Mouse (Mus musculus): Measurements from ENCODE around the gene Nhlrc3. TPM values are rescaled to one million over a fixed set of nuclear protein-coding genes. Genes with fewer than 3 reads are reported as not detected.

The Nhlrc3 gene
- polyA plus RNA-seq, 1 experiment = 0.03 TPM

- H3K27me3 ChIP-seq (ENCODE audit: control insufficient read depth) = no peaks in the 10 kb centered on the region
- H3K9me3 ChIP-seq (ENCODE audit: control insufficient read depth, low read length) = no peaks in the 10 kb centered on the region
- TF ChIP-seq TAL1 (IDR thresholded peaks at IDR 0.05; ENCODE audit: low read length) (no peak), GATA1 (IDR thresholded peaks at IDR 0.05; ENCODE audit: low read length) (no peak)
- H3K4me1 ChIP-seq (ENCODE audit: control insufficient read depth) = no peaks in the 10 kb centered on the region
- H3K4me3 ChIP-seq (replicated peaks) = no peak overlapping the region
- H3K36me3 ChIP-seq (ENCODE audit: control insufficient read depth) = no peaks in the 10 kb centered on the region
Observed at GRCm38 (mm10) chr3:53413465-53413864, 49.7 kb downstream of the Nhlrc3 start.

GRCm38 (mm10) chr3:53412259-53412658 is 50.9 kb downstream of the Nhlrc3 start:
- TF ChIP-seq GATA1 (IDR thresholded peaks at IDR 0.05; ENCODE audit: low read length) = no peak
- TF ChIP-seq TAL1 (IDR thresholded peaks at IDR 0.05; ENCODE audit: low read length) = no peak
- Histone ChIP-seq H3K9me3 (ENCODE audit: control insufficient read depth, low read length) (no peaks in the 10 kb centered on the region), H3K4me1 (ENCODE audit: control insufficient read depth) (no peaks in the 10 kb centered on the region), H3K36me3 (ENCODE audit: control insufficient read depth) (no peaks in the 10 kb centered on the region), H3K4me3 (replicated peaks) (no peak overlapping the region), H3K27me3 (ENCODE audit: control insufficient read depth) (no peaks in the 10 kb centered on the region)

GRCm38 (mm10) chr3:53410031-53410430 is 53.1 kb downstream of the Nhlrc3 start:
- no peaks in the 10 kb centered on the region for H3K36me3 ChIP-seq (ENCODE audit: control insufficient read depth)
- H3K4me1 ChIP-seq (ENCODE audit: control insufficient read depth) = no peaks in the 10 kb centered on the region
- no peak for TF ChIP-seq GATA1 (IDR thresholded peaks at IDR 0.05; ENCODE audit: low read length)

GRCm38 (mm10) chr3:53407145-53407544 is 56.0 kb downstream of the Nhlrc3 start:
- no peaks in the 10 kb centered on the region for H3K27me3 ChIP-seq (ENCODE audit: control insufficient read depth)
- H3K36me3 ChIP-seq (ENCODE audit: control insufficient read depth) = no peaks in the 10 kb centered on the region
- TF ChIP-seq TAL1 (IDR thresholded peaks at IDR 0.05; ENCODE audit: low read length) = no peak
- no peak for TF ChIP-seq GATA1 (IDR thresholded peaks at IDR 0.05; ENCODE audit: low read length)
- H3K4me3 ChIP-seq (replicated peaks) = no peak overlapping the region
- no peaks in the 10 kb centered on the region for H3K9me3 ChIP-seq (ENCODE audit: control insufficient read depth, low read length)
- H3K4me1 ChIP-seq (ENCODE audit: control insufficient read depth) = no peaks in the 10 kb centered on the region

More at GRCm38 (mm10) chr3:53410031-53410430, 53.1 kb downstream of the Nhlrc3 start:
- Histone ChIP-seq H3K4me3 (replicated peaks) (no peak overlapping the region), H3K9me3 (ENCODE audit: control insufficient read depth, low read length) (no peaks in the 10 kb centered on the region), H3K27me3 (ENCODE audit: control insufficient read depth) (no peaks in the 10 kb centered on the region)

Other genes starting within 250 kb of the Nhlrc3 start
- gene Proser1, start 334 bp upstream of the Nhlrc3 start, polyA plus RNA-seq (2012) = 0.74 and 0.83 TPM in 2 replicates
- gene Stoml3, start 25.3 kb upstream of the Nhlrc3 start, polyA plus RNA-seq (2012) = not detected in 2 replicates
- 0.02 TPM in 1 of 2 replicates, not detected in the other for gene Frem2, start 194.0 kb upstream of the Nhlrc3 start, polyA plus RNA-seq (2012)

Measured in erythroblast, embryonic 14.5 days (primary cell).